Mouse (Mus musculus): ENCODE results near the gene Ppcs.

DNA sequence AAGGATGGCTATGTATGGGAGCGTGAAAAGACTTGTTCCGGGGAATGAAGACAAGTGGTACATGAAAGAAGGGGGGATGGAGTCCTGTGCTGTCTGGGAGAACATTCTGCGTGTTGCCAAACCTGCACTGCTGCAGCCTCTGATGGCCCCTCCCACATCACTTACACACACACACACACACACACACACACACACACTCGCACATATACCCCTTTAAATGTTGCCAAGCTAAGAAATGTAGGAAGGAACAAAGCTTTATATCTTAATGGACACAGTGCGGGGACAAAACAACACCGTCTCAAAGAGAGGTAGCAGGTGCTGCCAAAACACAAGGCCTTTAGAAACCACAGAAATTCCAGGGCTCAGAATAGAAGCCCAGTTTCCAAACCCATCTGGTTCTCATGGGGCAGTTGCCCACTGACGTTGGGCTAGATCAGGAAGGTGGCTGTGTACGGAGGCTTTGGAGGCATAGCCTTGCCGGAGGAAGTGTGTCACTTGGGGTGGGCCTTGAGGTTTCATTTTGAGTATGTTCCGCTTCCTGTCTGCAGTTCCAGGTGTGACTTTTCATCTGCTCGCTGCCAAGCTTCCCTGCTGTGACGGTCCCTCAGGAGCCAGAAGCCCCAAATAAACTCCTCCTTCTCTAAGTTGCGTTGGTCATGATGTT is 41.7 kb upstream of the Ppcs start:
- TF ChIP-seq CTCF (IDR thresholded peaks at IDR 0.05; ENCODE audit: low read depth, low read length) (no peak), POLR2A (IDR thresholded peaks at IDR 0.05; ENCODE audit: borderline replicate concordance, low read depth, low read length) (no peak)
